9 mouse cellular contexts compared by ENCODE assay signal in genomic region chr3:109526246-109526645, GRCm38 (mm10).
DNase-seq lines count a peak whose midpoint lies in the region; ATAC-seq and TF ChIP-seq lines count a peak whose summit lies in the region.
"Had no signal": no experiment of that assay in that cellular context is flagged by ENCODE, and none has a peak within 500 bp of the region (broad histone marks: within the 10 kb centered on the region; RNA-seq: fewer than 3 reads in every experiment).

No protein-coding gene starts in this region.

- intact Hi-C loops in heart, postnatal 36 days (cut with DNase I): loop anchor here (5.0 to 10.0 kb wide), 2 partner anchors 409 to 1541 kb away; no protein-coding TSS in a partner anchor

- H3K9ac ChIP-seq in lung, embryonic 15.5 days: no peak overlapping the region
- H3K9ac ChIP-seq: heart, embryonic 15.5 days had no signal

- no peaks in the 10 kb centered on the region for H3K4me1 ChIP-seq in E14TG2a.4 (replicated peaks; ENCODE audit: low read depth, low read length)
- no peaks in the 10 kb centered on the region for H3K4me1 ChIP-seq in forebrain, embryonic 10.5 days
- H3K4me1 ChIP-seq in lung, embryonic 15.5 days: no peaks in the 10 kb centered on the region
- H3K4me1 ChIP-seq: heart, embryonic 15.5 days had no signal

- no peaks in the 10 kb centered on the region for H3K9me3 ChIP-seq in E14TG2a.4 (ENCODE audit: low read length)
- H3K9me3 ChIP-seq in forebrain, embryonic 10.5 days: no peaks in the 10 kb centered on the region
- H3K9me3 ChIP-seq in lung, embryonic 15.5 days: no peaks in the 10 kb centered on the region
- H3K9me3 ChIP-seq: heart, embryonic 15.5 days had no signal

- DNase-seq in brain, adult 2 months (ENCODE audit: low read depth, low spot score): peak; percentile 91
- peak; percentile 72 for DNase-seq in forebrain, embryonic 10.5 days (ENCODE audit: extremely low spot score, low spot score)
- peak; percentile 64 to 80 for DNase-seq in heart, postnatal 36 days
- peak; percentile 71 for DNase-seq in large intestine, adult 2 months (ENCODE audit: low read depth, low spot score)
- peak; percentile 75 for DNase-seq in right cerebral cortex, adult 18-20 months
- DNase-seq in urinary bladder, postnatal 10 days (ENCODE audit: low spot score): peak; percentile 32

- 5% methylated on average over 4 of the region's 4 CpGs for WGBS in forebrain, embryonic 10.5 days
- 7% methylated on average over 4 of the region's 4 CpGs for WGBS in large intestine, adult 2 months
- WGBS in lung, embryonic 15.5 days: 3% methylated on average over 4 of the region's 4 CpGs

- no peak overlapping the region for H3K4me3 ChIP-seq in E14TG2a.4 (replicated peaks; ENCODE audit: low read length)
- H3K4me3 ChIP-seq in forebrain, embryonic 10.5 days: no peak overlapping the region
- no peak overlapping the region for H3K4me3 ChIP-seq in lung, embryonic 15.5 days
- H3K4me3 ChIP-seq: heart, embryonic 15.5 days had no signal

- H3K36me3 ChIP-seq in E14TG2a.4 (ENCODE audit: insufficient read depth, low read length): no peaks in the 10 kb centered on the region
- H3K36me3 ChIP-seq in forebrain, embryonic 10.5 days (replicated peaks): no peaks in the 10 kb centered on the region
- no peaks in the 10 kb centered on the region for H3K36me3 ChIP-seq in lung, embryonic 15.5 days
- H3K36me3 ChIP-seq: heart, embryonic 15.5 days had no signal

- H3K27me3 ChIP-seq in E14TG2a.4 (ENCODE audit: insufficient read depth, low read length): no peaks in the 10 kb centered on the region
- H3K27me3 ChIP-seq in forebrain, embryonic 10.5 days (ENCODE audit: poor library complexity, severe bottlenecking): no peaks in the 10 kb centered on the region
- H3K27me3 ChIP-seq in lung, embryonic 15.5 days: no peaks in the 10 kb centered on the region
- H3K27me3 ChIP-seq: heart, embryonic 15.5 days had no signal

- peak; percentile 46; the same call in 1 of the 2 replicates for ATAC-seq in lung, embryonic 15.5 days (ENCODE audit: borderline replicate concordance, extremely low read depth, low FRiP score, low TSS enrichment)

- peak; percentile 51 for TF ChIP-seq CTCF in E14TG2a.4 (conservative IDR thresholded peaks at IDR 0.05; ENCODE audit: low read length)

- H3K4me2 ChIP-seq in lung, embryonic 15.5 days: no peak overlapping the region
- H3K4me2 ChIP-seq: heart, embryonic 15.5 days had no signal

- no peak overlapping the region for H3K27ac ChIP-seq in forebrain, embryonic 10.5 days
- no peak overlapping the region for H3K27ac ChIP-seq in lung, embryonic 15.5 days
- H3K27ac ChIP-seq: heart, embryonic 15.5 days had no signal

Comparison
In these comparisons a context has a peak if more than half of its experiments do, and no peak if none do; other contexts are left out.
1. DNase-seq: peak in every context shown above with its lines; median percentile 91 in brain, adult 2 months; 75 in right cerebral cortex, adult 18-20 months; 72 in forebrain, embryonic 10.5 days; 72 in heart, postnatal 36 days; 71 in large intestine, adult 2 months; 32 in urinary bladder, postnatal 10 days.